Mouse (Mus musculus) thymus, adult 2 months (tissue): ENCODE data around the gene Pomc. TPM values are rescaled to one million over a fixed set of nuclear protein-coding genes. Genes with fewer than 3 reads are reported as not detected.

ENCODE experiments used
- DNase-seq: peaks from one replicate; pipeline ENCODE4 v3.0.0; 2021
- H3K27ac ChIP-seq: fragments of 200-500 bp; 2 replicates; pipeline ENCODE4 v1.5.1; 2012; ENCODE audit warnings: low read length, control low read depth; ENCODE audit not compliant: control insufficient read depth, insufficient read depth
- H3K27me3 ChIP-seq: fragments of 200-500 bp; 2 replicates; pipeline ENCODE4 v1.6.1; 2012; ENCODE audit warnings: mild to moderate bottlenecking, low read length, moderate library complexity, mixed read lengths; ENCODE audit not compliant: control insufficient read depth, insufficient read depth
- H3K36me3 ChIP-seq: fragments of 200-500 bp; 2 replicates; pipeline ENCODE4 v1.6.1; 2012; ENCODE audit warnings: mild to moderate bottlenecking, low read length, moderate library complexity; ENCODE audit not compliant: control insufficient read depth, insufficient read depth
- H3K4me1 ChIP-seq: fragments of 200-500 bp; replicated peaks from 2 replicates; pipeline ENCODE4 v1.6.1; 2012; ENCODE audit warnings: low read length; ENCODE audit not compliant: control insufficient read depth, insufficient read depth
- H3K4me3 ChIP-seq: fragments of 200-500 bp; 2 replicates; pipeline ENCODE4 v1.5.1; 2012; ENCODE audit warnings: mild to moderate bottlenecking, low read length, control low read depth, moderate library complexity; ENCODE audit not compliant: control insufficient read depth, insufficient read depth
- CTCF ChIP-seq: fragments of 200-500 bp; IDR thresholded peaks from 2 replicates; pipeline ENCODE4 v1.5.1; 2012; ENCODE audit warnings: mild to moderate bottlenecking, control low read depth, low read length, moderate library complexity, borderline replicate concordance; ENCODE audit not compliant: control insufficient read depth, poor library complexity, insufficient read depth; ENCODE audit errors: extremely low read depth
- POLR2A ChIP-seq: fragments of 200-500 bp; IDR thresholded peaks from 2 replicates; pipeline ENCODE4 v1.6.1; 2012; ENCODE audit warnings: mild to moderate bottlenecking, low read length, control low read depth, moderate library complexity; ENCODE audit not compliant: control insufficient read depth, poor library complexity, insufficient read depth; ENCODE audit errors: extremely low read depth
- WGBS: fragments of 180-500 bp; shearing (Covaris S2); methylation state at CpG from one replicate; pipeline ENCODE4 v1.1.7; 2018; 5-methylcytosine and 5-hydroxymethylcytosine counted together
- polyA plus RNA-seq: library from polyadenylated mRNA; depleted of rRNA; stranded (reverse); fragments of >200 nt; gene quantifications from 2 replicates; pipeline ENCODE4 v1.2.3, GENCODE M21; 2012

The Pomc gene
- polyA plus RNA-seq, 1 experiment, result 3.9 TPM

- Histone ChIP-seq H3K4me3 (no peak overlapping the region), H3K27me3 (no peaks in the 10 kb centered on the region), H3K4me1 (peaks cover 18% of the 10 kb centered on the region), H3K36me3 (no peaks in the 10 kb centered on the region), H3K27ac (no peak overlapping the region)
- TF ChIP-seq POLR2A (no peak), CTCF (no peak)
- DNase-seq, result peak; percentile 71
- WGBS, result 0% methylated on average over 1 of the region's 1 CpGs
Observed at GRCm38 (mm10) chr12:3983736-3984135, 29.0 kb downstream of the Pomc start.

GRCm38 (mm10) chr12:3984446-3984845, 29.7 kb downstream of the Pomc start:
- DNase-seq, result no peak
- H3K4me1 ChIP-seq, result peaks cover 18% of the 10 kb centered on the region
- no peak overlapping the region for H3K27ac ChIP-seq
- H3K4me3 ChIP-seq, result no peak overlapping the region
- 89% methylated on average over 9 of the region's 9 CpGs for WGBS
- no peak for TF ChIP-seq POLR2A
- TF ChIP-seq CTCF, result no peak
- H3K36me3 ChIP-seq, result no peaks in the 10 kb centered on the region
- H3K27me3 ChIP-seq, result no peaks in the 10 kb centered on the region

- Histone ChIP-seq H3K4me3 (no peak overlapping the region), H3K27ac (no peak overlapping the region), H3K4me1 (peaks cover 11% of the 10 kb centered on the region), H3K27me3 (no peaks in the 10 kb centered on the region), H3K36me3 (no peaks in the 10 kb centered on the region)
- no peak for DNase-seq
- WGBS, result 59% methylated on average over 2 of the region's 2 CpGs
- TF ChIP-seq POLR2A (no peak), CTCF (no peak)
Observed at GRCm38 (mm10) chr12:3989943-3990342, 35.2 kb downstream of the Pomc start.

- Histone ChIP-seq H3K27ac (no peak overlapping the region), H3K27me3 (no peaks in the 10 kb centered on the region), H3K4me3 (no peak overlapping the region), H3K36me3 (no peaks in the 10 kb centered on the region), H3K4me1 (peaks cover 11% of the 10 kb centered on the region)
- no peak for DNase-seq
- no peak for TF ChIP-seq POLR2A
- TF ChIP-seq CTCF, result no peak
- WGBS, result 93% methylated on average over 3 of the region's 3 CpGs
Observed at GRCm38 (mm10) chr12:3991047-3991446, 36.3 kb downstream of the Pomc start.

DNA sequence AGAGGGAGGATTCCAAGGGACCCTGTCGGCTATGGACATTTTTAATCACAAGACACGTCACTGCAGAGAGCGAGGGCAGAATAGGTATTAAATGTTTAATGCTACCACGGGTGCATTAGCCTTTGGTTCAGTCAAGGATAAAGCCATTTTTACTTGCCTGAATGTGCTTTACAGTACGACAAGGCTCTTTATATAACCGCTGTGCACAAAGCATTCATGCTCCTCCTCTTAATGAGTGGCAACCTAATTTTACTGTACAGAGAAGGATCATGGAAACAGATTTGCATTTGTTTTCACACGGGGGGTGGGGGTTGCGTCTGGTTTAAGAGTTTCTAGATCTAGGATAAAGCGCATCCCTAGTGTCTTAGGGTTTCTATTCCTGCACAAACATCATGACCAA, 42.0 kb downstream of the Pomc start:
- no peak for DNase-seq
- Histone ChIP-seq H3K27ac (no peak overlapping the region), H3K4me3 (no peak overlapping the region), H3K4me1 (no peaks in the 10 kb centered on the region), H3K36me3 (no peaks in the 10 kb centered on the region), H3K27me3 (no peaks in the 10 kb centered on the region)
- WGBS, result 94% methylated on average over 9 of the region's 9 CpGs
- TF ChIP-seq POLR2A (no peak), CTCF (no peak)

DNA sequence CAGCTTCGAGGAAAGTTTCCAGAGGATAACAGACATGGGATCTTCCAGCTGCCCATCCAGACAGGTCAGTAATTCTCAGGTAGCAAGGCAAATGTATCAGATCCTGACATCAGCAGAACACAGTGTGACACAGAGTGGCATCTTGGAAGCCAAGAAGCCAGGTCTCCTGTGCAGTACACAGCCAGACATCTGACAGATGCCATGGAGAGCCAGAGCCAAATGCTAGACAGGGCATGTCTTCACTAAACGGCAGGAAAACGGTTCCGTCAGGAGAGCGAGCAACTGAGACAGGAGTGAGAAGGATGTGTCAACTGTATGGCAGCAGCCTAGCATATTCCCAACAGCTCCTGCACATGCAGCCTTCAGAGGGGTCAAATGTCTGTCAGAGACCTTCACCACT, 45.7 kb downstream of the Pomc start:
- H3K27me3 ChIP-seq, result no peaks in the 10 kb centered on the region
- no peaks in the 10 kb centered on the region for H3K4me1 ChIP-seq
- H3K4me3 ChIP-seq, result no peak overlapping the region
- DNase-seq, result no peak
- WGBS, result 94% methylated on average over 5 of the region's 5 CpGs
- H3K27ac ChIP-seq, result no peak overlapping the region
- no peaks in the 10 kb centered on the region for H3K36me3 ChIP-seq
- TF ChIP-seq CTCF (no peak), POLR2A (no peak)

DNA sequence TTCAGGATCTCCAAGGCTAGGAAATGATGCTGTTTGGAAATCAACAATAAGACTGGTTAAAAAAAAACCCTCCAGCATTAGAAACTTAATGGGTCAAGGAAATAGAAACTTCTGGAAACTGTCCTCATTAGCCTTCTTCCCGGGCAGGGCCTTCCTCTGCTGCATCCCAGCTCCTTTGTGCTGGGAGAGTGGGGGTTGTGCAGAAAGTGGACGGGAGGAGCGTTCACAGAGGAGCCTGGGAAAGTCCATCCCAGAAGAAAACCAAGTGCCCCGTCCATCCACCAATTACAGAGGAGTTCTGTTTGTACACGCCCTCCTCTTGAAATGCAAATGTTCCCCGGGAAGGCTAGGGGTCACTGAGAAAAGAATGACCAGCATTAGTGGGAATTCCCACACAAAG, 49.9 kb downstream of the Pomc start:
- H3K36me3 ChIP-seq, result no peaks in the 10 kb centered on the region
- TF ChIP-seq POLR2A (no peak), CTCF (no peak)
- H3K4me1 ChIP-seq, result no peaks in the 10 kb centered on the region
- WGBS, result 53% methylated on average over 6 of the region's 6 CpGs
- no peak for DNase-seq
- H3K27me3 ChIP-seq, result no peaks in the 10 kb centered on the region
- no peak overlapping the region for H3K27ac ChIP-seq
- H3K4me3 ChIP-seq, result no peak overlapping the region
